Mouse (Mus musculus): ENCODE data around the gene Acss1. TPM values are rescaled to one million over a fixed set of nuclear protein-coding genes. Genes with fewer than 3 reads are reported as not detected.

The Acss1 gene
- polyA plus RNA-seq, 1 experiment from 2014 or later, result 13.4 TPM

GRCm38 (mm10) chr2:150656112-150656511 is 12.2 kb downstream of the Acss1 start:
- H3K4me3 ChIP-seq (ENCODE audit: low read depth, low read length), result no peak overlapping the region
- no peak overlapping the region for H3K27ac ChIP-seq (ENCODE audit: low read length)
- TF ChIP-seq EP300 (IDR thresholded peaks at IDR 0.05), result no peak
- TF ChIP-seq CTCF (IDR thresholded peaks at IDR 0.05), result no peak
- H3K4me2 ChIP-seq (replicated peaks; ENCODE audit: low read depth, low read length), result no peak overlapping the region
- no peaks in the 10 kb centered on the region for H3K9me3 ChIP-seq (ENCODE audit: low read length)
- no peak overlapping the region for H3K9ac ChIP-seq (replicated peaks; ENCODE audit: low read depth)
- no peaks in the 10 kb centered on the region for H3K36me3 ChIP-seq (ENCODE audit: insufficient read depth, low read length)
- WGBS, result 92% methylated on average over 3 of the region's 3 CpGs
- peaks cover 2% of the 10 kb centered on the region; the same call in 1 of the 2 replicates for H3K4me1 ChIP-seq (ENCODE audit: insufficient read depth, low read depth, low read length)
- H3K27me3 ChIP-seq (replicated peaks; ENCODE audit: insufficient read depth, low read length), result no peaks in the 10 kb centered on the region
- DNase-seq (ENCODE audit: low spot score), result no peak
- no peak for ATAC-seq

GRCm38 (mm10) chr2:150655290-150655689 is 13.0 kb downstream of the Acss1 start:
- DNase-seq (ENCODE audit: low spot score) (peak; percentile 35), ATAC-seq (peak; percentile 68; the same call in 1 of the 2 replicates)
- Histone ChIP-seq H3K36me3 (ENCODE audit: insufficient read depth, low read length) (no peaks in the 10 kb centered on the region), H3K27ac (ENCODE audit: low read length) (no peak overlapping the region), H3K9me3 (ENCODE audit: low read length) (no peaks in the 10 kb centered on the region), H3K9ac (replicated peaks; ENCODE audit: low read depth) (no peak overlapping the region), H3K27me3 (replicated peaks; ENCODE audit: insufficient read depth, low read length) (no peaks in the 10 kb centered on the region), H3K4me2 (replicated peaks; ENCODE audit: low read depth, low read length) (no peak overlapping the region), H3K4me3 (ENCODE audit: low read depth, low read length) (no peak overlapping the region), H3K4me1 (ENCODE audit: insufficient read depth, low read depth, low read length) (peaks cover 4% of the 10 kb centered on the region; the same call in 1 of the 2 replicates)
- 60% methylated on average over 6 of the region's 6 CpGs for WGBS
- TF ChIP-seq EP300 (IDR thresholded peaks at IDR 0.05) (no peak), CTCF (IDR thresholded peaks at IDR 0.05) (no peak)

GRCm38 (mm10) chr2:150654814-150655213 is 13.5 kb downstream of the Acss1 start:
- DNase-seq (ENCODE audit: low spot score) (no peak), ATAC-seq (no peak)
- Histone ChIP-seq H3K9me3 (ENCODE audit: low read length) (no peaks in the 10 kb centered on the region), H3K27ac (ENCODE audit: low read length) (no peak overlapping the region), H3K4me3 (ENCODE audit: low read depth, low read length) (no peak overlapping the region), H3K4me2 (replicated peaks; ENCODE audit: low read depth, low read length) (no peak overlapping the region), H3K4me1 (ENCODE audit: insufficient read depth, low read depth, low read length) (peaks cover 4% of the 10 kb centered on the region; the same call in 1 of the 2 replicates), H3K36me3 (ENCODE audit: insufficient read depth, low read length) (no peaks in the 10 kb centered on the region), H3K9ac (replicated peaks; ENCODE audit: low read depth) (no peak overlapping the region), H3K27me3 (replicated peaks; ENCODE audit: insufficient read depth, low read length) (no peaks in the 10 kb centered on the region)
- 85% methylated on average over 2 of the region's 2 CpGs for WGBS
- TF ChIP-seq EP300 (IDR thresholded peaks at IDR 0.05), result no peak
- no peak for TF ChIP-seq CTCF (IDR thresholded peaks at IDR 0.05)

- H3K9ac ChIP-seq (replicated peaks; ENCODE audit: low read depth), result no peak overlapping the region
- DNase-seq (ENCODE audit: low spot score) (no peak), ATAC-seq (peak; percentile 39; the same call in 1 of the 2 replicates)
- 33% methylated on average over 8 of the region's 9 CpGs for WGBS
- peaks cover 4% of the 10 kb centered on the region; the same call in 1 of the 2 replicates for H3K4me1 ChIP-seq (ENCODE audit: insufficient read depth, low read depth, low read length)
- no peaks in the 10 kb centered on the region for H3K36me3 ChIP-seq (ENCODE audit: insufficient read depth, low read length)
- no peaks in the 10 kb centered on the region for H3K27me3 ChIP-seq (replicated peaks; ENCODE audit: insufficient read depth, low read length)
- no peaks in the 10 kb centered on the region for H3K9me3 ChIP-seq (ENCODE audit: low read length)
- H3K4me2 ChIP-seq (replicated peaks; ENCODE audit: low read depth, low read length), result no peak overlapping the region
- no peak overlapping the region for H3K27ac ChIP-seq (ENCODE audit: low read length)
- TF ChIP-seq CTCF (IDR thresholded peaks at IDR 0.05) (no peak), EP300 (IDR thresholded peaks at IDR 0.05) (no peak)
- no peak overlapping the region for H3K4me3 ChIP-seq (ENCODE audit: low read depth, low read length)
Measured at GRCm38 (mm10) chr2:150651366-150651765, 16.9 kb downstream of the Acss1 start.

- Histone ChIP-seq H3K4me2 (replicated peaks; ENCODE audit: low read depth, low read length) (no peak overlapping the region), H3K27ac (ENCODE audit: low read length) (no peak overlapping the region), H3K27me3 (replicated peaks; ENCODE audit: insufficient read depth, low read length) (no peaks in the 10 kb centered on the region), H3K36me3 (ENCODE audit: insufficient read depth, low read length) (no peaks in the 10 kb centered on the region), H3K4me3 (ENCODE audit: low read depth, low read length) (no peak overlapping the region), H3K9me3 (ENCODE audit: low read length) (no peaks in the 10 kb centered on the region), H3K4me1 (ENCODE audit: insufficient read depth, low read depth, low read length) (peaks cover 4% of the 10 kb centered on the region; the same call in 1 of the 2 replicates), H3K9ac (replicated peaks; ENCODE audit: low read depth) (no peak overlapping the region)
- DNase-seq (ENCODE audit: low spot score) (no peak), ATAC-seq (no peak)
- whole genome bisulfite sequencing, result 21% methylated on average over 7 of the region's 7 CpGs
- TF ChIP-seq EP300 (IDR thresholded peaks at IDR 0.05) (no peak), CTCF (IDR thresholded peaks at IDR 0.05) (no peak)
Measured at GRCm38 (mm10) chr2:150650511-150651074, 17.7 kb downstream of the Acss1 start.

GRCm38 (mm10) chr2:150648300-150648895 is 19.9 kb downstream of the Acss1 start:
- Histone ChIP-seq H3K9me3 (ENCODE audit: low read length) (no peaks in the 10 kb centered on the region), H3K27ac (ENCODE audit: low read length) (no peak overlapping the region), H3K4me1 (ENCODE audit: insufficient read depth, low read depth, low read length) (peaks cover 4% of the 10 kb centered on the region; the same call in 1 of the 2 replicates), H3K4me2 (replicated peaks; ENCODE audit: low read depth, low read length) (no peak overlapping the region), H3K4me3 (ENCODE audit: low read depth, low read length) (no peak overlapping the region), H3K9ac (replicated peaks; ENCODE audit: low read depth) (no peak overlapping the region), H3K27me3 (replicated peaks; ENCODE audit: insufficient read depth, low read length) (no peaks in the 10 kb centered on the region), H3K36me3 (ENCODE audit: insufficient read depth, low read length) (no peaks in the 10 kb centered on the region)
- no peak for ATAC-seq
- no peak for DNase-seq (ENCODE audit: low spot score)
- 44% methylated on average over 13 of the region's 13 CpGs for WGBS
- no peak for TF ChIP-seq CTCF (IDR thresholded peaks at IDR 0.05)
- no peak for TF ChIP-seq EP300 (IDR thresholded peaks at IDR 0.05)
